Mouse (Mus musculus) urinary bladder, postnatal 4 days (tissue): Measurements from ENCODE around the gene Fbxw4.
"Not testable (repeated sequence)": the region's sequence is repeated elsewhere in the genome, so short reads cannot be mapped to it uniquely, and the experiment has no call there.

Source experiments
- DNase-seq, 2 experiments: peaks; one replicate each; pipeline ENCODE4 v3.0.0; 2021 to 2022; ENCODE audit warnings: low spot score in 2 of 2

The Fbxw4 gene

DNA sequence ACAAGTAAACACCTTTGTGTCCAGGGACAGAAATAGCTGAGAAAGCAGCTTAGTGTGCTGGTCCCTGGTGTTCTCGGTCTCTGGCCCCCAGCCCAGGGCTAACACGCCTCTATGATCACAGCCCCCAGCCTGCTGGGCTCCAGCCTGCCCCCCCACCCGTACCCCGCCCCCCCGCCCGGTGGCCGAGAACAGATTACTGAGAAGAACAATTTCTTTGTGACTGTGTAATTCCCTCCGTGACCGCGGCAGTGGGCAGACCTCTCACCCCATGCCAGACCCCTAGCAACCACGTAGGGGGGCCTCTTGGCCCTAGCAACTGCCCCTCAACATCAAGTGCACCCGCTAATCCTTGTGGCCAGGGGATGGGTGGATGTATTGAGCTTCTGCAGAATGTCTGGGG lies 79.9 kb downstream of the Fbxw4 start:
- no peak for DNase-seq

DNA sequence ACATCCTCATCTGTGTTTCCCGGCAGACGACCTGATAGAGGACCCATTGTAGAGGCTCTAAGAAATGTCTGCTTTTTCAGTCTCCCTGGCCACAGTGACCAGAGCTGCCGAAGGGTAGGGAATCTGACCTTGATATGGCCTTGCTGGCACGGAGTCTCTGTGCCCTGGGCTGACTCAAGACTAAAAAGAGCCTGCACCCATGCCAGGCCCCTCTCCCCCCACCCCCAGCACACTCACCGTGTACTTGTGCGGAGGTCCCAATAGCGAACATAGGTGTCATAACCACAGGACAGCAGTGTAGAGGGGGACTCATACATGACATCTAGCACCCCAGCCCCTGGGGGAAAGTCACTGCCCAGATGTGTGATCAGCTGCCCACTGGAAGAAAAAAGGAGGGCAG lies 80.7 kb downstream of the Fbxw4 start:
- no peak for DNase-seq

DNA sequence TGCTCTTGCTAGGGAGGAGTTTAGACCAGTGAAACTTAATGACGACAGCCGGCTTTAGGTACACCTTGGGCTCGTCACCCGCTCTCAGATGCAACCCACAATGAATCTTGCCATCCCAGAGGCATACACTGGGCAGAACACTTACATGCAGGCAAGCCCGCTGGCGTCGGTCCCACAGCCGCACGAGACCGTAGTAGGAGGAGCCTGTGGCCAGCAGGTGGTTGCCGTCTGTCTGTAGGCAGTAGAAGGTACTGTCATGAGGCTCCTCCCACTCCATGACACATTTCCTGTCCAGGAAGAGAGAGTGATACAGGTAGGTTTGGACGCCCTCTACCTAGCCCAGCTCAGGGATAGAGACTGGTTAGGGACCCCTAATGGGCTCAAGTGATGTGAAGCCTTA lies 81.1 kb downstream of the Fbxw4 start:
- DNase-seq, result no peak

DNA sequence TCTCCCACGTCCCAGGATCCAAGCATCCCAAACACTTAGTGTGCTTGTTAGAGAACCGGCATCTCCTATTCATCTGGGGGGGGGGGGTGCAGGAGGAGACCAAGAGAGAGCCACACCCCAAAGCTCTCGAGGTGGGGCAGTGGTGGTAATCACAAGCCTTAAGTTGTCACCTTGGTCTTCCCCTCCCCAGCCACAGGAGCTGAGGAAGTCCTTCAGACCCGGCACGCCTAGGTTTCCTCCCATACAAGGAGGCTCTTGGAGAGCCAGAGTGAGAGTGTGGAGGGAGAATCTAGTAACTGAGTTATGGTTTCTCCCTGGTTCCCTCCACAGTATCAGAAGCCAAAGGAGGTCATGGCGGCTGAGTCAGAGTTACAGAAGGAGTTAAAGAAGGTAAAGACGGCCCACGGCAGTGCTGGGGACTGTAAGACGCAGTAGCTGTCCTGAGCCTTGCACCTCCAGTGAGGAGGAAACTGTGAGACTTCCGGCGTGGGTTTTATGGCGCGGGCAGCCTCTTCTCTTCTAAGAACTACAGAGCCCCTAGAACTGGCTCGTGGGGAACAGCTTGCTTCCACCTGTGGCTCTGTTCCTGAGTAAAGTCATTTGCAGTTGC lies 82.9 kb downstream of the Fbxw4 start:
- DNase-seq, result no peak

DNA sequence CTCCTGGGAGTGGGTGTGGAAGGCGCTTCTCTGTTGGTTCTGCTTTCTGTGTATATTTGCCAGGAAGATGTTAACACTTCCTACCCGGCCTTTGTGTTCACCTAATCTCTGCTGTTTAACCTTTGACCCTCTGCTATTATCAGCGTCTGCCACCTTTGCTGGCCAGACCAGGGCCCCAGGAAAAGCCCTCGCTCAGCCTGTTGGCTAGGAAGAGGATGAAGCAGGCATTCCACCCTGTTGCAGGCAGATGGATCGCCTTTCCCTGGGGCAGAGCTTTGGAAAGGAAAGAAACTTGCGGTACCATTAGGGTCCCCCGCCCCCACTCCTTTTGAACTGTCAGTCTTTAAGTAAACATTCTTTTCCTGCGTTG lies 84.5 kb downstream of the Fbxw4 start:
- no peak for DNase-seq

DNA sequence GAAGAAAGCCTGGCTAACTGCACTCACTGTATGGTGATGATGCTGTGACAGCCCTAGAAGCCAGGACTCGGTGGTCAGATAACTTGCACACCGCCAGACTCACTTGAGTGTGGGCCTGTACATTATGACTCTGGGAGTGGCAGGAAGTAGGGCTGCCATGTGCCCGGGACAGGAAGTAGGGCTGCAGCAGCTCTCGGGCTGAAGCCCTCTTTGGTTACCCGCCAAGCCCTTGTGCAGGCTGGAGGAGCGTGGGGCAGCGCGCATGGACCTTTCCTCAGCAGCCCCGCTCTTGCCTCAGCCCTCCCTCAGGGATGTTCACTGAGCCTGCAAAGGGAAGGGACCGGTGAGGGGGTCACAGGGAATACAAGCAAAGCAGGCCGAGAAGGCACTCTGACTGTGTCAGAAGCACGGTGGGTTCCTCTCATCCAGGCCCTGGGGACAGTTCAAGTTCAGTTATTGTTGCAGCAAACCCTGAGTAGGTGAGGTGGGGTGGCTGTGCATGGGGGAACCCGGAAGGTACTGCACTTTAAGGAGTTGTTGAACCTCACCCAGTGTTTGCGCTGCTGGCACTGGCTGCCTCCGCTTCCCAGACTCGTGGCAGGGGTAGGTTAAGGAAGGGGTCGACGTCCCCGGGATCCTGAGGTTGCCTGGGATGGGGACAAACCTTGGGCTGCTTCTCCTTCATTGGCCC lies 85.0 kb downstream of the Fbxw4 start:
- DNase-seq, result no peak

DNA sequence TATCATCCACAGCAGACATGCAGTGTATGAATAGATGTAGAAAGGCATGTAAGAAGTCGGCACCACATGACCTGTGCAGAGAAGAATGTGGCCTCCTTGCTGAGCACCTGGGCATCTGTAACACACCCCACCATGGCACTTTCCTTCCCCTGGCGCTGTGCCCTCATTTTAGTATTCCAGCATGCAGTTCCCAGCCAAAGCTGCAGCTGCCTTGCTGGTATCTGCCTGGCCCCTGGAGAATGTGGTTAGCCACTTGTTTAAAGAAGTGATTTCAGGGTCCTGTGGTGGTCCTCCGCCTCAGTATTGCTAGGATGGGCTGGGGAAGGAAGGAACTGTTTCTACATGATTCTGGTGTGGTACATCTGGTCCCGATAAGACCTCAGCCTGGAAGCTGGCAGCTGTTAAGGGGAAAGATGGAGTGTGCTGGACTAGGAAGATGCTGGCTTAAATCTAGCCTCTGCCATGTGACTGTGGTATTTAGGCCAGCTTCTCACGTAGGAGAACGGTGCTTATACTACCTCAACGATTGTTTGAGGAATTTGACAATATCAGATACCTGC lies 85.7 kb downstream of the Fbxw4 start:
- DNase-seq, result no peak

DNA sequence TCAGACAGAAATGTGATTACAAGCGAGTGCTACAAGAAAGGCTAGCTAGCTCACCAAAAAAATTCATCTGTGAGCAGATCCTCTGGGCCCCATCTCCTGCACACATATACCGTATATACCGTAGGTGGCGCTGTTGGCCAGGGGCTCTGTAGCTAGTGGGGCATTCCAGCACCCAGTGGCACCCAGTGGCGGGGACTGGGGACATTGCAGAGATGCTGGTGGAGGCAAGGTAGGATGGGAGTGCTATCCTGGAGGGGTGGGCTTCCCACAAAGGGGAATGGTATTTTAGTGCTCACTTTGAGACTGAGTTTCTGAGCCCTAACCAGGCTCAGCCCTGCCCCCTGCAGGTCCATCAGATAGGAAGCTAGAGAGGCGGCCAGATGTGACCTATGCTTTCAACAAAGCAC lies 86.2 kb downstream of the Fbxw4 start:
- peak; percentile 70 to 80 for DNase-seq

DNA sequence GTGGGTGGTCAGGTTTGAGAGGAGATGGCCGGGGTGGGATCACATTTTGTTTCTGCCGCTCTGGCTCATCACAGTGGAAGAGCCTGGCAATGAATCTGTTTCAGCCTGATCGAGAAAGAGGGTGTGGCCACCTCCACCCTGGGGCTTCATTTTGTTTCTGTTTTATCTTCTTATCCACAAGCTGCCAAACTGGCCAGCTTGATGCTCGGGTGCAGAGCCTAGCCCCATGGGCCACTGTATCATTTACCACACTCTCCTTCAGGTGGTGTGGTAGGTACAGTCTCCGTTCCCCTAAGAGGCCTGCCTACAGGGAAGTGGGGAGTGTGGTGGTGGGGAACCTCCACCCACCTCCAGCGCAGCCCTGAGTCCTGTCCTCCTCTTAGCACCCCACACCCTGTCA lies 87.1 kb downstream of the Fbxw4 start:
- DNase-seq, result no peak

DNA sequence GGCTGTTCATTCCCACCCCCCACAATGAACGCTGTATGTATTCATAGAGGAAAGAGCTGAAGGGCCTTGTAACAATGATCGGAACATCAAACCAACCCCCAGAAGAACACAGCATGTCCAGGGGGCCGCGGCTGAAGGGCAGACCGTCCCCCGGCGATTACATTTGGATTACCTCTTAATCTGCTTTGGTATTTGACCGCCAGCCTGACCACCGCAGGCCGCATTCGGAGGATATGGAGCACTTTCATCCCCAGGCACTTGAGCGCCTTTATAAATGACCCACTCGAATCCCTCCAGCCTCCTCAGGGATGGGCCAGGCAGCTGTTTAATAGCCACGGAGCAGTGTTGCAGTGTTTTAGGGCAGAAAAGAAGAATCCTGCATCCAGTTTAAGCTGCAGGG lies 92.7 kb downstream of the Fbxw4 start:
- no peak for DNase-seq

DNA sequence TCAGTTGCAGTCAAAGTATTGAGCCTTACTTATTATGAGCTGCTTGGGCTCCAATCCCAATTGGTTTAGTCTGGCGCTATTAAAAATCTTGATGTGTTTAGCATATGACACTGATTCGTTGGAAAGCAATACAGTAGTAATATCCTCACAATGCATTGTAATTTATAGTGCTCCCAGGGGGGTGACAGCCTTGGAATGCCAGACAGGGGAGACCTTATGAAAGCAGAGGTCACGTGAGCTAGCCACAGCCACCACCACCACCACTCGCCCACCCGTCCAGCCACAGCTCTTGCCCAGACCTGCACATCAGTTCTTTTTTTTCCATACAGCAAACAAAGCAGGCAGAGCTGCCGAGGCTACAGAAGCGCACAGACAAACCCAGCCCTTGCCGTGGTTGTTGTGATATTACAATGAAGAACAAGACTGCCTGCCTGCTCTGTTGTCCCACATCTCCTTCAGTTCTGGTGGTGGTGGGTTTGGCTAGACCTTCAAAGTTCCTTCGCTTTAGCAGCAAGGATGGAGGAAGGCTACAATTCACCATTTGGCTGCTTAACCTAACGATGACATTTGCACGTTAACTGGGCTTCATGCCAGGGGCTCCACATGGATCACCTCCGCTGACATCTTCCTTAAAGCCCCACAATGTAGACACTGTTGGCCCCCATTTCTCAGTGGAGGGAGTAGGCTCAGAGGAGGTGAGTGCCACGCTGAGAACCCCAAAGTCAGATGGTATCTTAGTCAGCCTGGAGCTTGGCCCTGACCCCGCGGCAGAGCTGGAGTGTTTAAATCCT lies 94.0 kb downstream of the Fbxw4 start:
- DNase-seq, result no peak

DNA sequence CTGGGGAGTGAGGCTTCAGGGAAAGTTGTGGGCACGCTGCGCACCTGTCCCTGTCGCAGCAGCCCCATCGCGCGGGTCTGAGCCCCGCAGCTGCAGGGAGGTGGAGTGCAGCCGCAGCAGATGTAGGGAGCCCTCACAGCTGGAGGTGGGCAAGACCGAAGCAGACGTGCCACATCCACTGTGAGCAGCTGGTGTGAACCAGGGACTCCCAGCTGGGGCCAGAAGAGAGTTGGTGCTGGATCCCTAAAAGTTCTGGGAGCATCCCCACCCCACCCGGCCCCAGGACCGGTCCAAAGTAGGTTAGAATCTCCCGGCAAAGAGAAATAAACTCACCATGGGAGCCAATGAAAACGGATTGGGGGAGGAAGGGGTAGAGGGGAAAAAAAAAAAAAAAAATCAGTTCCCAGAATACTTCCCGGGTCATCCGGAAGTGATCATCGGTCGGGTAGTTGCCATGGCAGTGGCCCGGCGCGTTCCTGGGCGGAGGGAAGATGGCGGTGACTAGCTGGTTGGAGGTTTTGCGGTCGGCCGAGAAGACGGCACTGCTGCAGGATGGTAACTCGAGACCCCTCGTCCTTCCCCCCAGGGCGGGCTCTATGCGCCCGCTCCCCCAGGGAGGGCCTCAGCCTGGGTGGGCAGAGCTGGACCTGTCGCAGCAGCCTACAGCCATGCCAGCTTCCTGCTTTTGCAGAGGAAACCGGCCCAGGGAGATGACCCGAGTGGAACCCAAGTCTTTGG lies 99.8 kb downstream of the Fbxw4 start, which contains the start of the genes Poll and Gm17018:
Gene Poll (minus strand): TSS at position 379 of the 738 bp plus-strand sequence.
Gene Gm17018 (plus strand): TSS at position 463 of the 738 bp plus-strand sequence.
- DNase-seq, result peak; percentile 82 to 89

DNA sequence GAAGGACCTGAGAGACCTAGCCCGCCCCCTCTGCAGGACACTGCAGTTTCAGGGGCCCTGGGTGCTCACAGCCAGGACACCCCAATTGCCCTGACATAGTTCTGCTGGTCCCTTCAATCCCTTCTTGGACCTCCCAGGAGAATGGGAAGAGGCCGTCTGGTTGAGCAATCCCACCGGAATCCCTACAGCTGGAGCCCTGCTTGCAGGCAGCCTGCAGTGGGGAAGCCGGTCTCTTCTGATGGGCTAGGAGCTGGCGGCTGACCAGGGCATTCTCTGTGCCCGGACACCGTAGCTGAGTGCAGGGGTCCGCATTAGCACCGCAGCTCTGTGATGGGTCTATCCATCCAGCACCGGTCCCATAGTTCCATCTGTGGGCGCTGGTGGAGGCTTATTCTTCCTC lies 106.0 kb downstream of the Fbxw4 start:
- no peak for DNase-seq

DNA sequence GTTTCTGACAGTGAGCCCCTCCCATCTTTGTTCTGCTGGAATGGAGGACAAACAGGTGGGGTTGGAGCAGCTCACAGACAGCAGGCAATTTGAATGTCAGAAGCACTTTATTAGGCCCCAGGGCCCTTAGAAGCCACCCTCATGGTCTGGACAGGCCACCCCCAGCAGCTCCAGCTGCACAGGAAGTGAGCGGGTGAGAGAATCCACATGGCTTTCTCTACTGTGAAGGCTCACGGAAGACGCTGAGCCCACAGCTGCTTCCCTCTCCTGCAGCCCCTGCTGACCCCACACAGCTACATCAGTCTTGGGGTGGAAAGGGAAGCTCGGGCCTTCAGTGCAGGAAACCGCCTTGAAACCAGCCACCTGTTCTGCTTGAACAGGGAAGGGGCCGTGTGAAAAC lies 107.9 kb downstream of the Fbxw4 start:
- DNase-seq, result no peak

DNA sequence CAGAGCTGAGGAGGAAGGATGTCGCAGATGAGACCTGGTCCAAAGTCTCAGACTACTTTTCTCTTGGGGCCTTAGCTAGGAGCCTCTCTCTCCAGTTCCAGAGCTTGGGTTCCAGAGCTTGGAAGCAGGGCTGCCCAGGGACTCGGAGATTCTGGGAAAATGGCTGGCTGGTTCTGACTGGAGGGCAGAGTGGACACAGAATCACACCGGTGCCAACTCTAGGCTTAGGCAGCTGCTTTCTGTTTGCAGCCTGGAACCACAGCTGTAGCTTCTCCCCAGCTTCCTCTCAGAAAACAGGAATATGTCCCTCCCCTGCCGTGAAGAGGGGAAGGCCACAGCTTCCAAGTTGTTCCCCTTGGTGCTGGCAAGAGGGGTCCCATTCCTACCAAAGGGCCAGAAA lies 110.2 kb downstream of the Fbxw4 start:
- DNase-seq, result no peak

DNA sequence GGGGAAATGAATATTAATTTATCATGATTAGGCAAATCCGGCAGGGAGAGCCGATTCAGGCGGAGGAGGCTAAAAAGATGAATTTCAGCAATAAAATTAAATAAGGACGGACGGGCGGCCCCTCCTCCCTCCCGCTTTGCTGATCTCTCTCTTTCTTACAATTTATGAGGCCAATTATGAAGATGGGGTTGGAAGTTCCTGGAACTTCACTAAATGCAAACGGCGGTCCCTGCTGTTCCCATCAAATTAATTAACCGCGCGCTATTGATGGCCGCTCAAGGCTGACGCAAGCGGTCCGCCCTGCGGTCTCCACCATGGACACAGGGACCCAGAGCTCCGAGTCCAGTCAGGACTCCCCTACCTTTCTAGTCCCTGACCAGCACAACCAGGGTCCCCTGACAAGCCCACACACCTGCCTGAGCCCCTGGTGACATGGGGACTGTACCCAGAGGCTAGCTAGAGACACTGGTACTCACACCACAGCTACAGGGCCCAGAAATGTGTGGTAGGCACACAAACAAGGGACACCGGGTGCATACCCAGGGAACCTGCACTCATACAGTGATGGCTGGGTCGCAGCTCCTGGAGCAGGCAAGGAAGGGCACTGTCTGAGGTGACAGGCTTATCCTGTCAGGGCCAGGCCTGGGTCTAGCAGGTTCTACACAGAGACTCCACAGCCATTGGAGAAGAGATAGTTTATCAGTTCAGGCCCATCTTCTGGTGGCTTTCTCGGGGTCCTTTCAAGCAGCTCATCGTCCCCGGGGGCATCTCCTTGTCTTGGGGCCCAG lies 110.8 kb downstream of the Fbxw4 start:
- DNase-seq, result no peak

DNA sequence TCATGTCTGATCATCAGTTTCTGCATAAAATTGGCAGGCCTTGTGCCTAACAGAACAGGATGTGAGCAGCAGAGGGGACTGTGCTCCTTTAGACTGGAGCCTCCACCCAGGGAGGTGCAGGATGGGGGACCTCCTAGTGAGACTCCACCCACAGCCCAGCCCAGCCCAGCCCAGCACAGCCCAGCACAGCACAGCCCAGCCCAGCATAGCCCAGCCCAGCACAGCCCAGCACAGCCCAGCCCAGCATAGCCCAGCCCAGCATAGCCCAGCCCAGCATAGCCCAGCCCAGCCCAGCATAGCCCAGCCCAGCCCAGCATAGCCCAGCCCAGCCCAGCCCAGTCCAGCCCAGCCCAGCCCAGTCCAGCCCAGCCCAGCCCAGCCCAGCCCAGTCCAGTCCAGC lies 111.9 kb downstream of the Fbxw4 start:
- not testable (repeated sequence) for DNase-seq

DNA sequence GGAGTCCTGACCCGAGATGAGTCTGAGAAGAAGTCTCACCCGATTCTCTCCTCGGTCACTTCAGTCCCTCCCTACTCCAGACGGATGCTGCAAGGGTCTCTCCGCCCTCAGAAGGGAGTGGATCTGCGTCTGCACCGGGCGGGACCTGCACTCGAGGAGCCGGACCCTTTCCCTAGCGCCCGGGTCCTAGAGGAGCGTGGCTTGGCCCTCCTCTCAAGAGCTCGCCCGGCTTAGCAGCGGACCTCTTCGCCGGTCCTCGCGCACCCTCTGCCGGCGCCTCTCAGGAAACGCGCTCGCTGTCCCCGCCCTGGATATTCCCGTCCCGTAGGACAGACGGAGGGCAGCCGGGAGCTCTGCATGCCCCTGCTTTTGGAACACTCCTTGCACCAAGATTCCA lies 115.2 kb downstream of the Fbxw4 start:
- peak; percentile 79 to 84 for DNase-seq

DNA sequence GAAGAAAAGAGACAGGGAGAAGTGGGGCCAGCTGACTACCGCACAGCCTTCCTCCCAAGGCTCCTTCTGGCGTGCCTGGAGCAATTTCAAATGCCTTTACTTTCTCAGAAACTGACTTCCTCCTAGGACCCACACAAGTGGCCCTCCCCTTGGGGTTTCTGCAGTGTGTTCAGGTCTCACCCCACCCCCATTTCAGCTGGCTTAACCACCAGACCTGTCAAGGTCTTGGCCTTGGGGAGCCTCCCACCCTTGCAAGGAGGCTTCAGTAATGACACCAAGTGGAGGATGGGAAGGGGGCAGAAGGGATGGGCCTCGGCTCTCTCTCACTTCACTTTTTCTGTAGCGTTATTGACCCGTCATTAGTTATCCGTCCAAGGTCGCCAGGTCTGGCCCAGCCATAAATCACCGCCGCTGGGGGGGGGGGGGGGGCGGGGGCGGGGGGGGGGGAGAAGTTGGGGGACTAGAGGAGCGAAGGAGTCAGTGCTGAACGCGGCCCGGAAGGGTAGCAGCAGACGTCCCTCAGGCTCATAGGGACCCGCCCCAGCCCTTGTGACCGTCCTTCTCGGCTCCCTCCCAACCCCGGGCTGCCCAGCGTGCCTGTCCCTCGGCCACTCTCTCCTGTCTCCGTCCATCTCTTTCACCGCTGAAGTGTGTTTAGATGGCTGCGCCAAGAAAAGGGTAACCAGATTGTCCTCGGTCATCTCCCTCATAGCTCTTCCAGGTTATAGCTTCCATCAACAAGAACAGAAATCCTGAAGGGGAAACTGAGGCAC lies 115.8 kb downstream of the Fbxw4 start:
- DNase-seq, result no peak

DNA sequence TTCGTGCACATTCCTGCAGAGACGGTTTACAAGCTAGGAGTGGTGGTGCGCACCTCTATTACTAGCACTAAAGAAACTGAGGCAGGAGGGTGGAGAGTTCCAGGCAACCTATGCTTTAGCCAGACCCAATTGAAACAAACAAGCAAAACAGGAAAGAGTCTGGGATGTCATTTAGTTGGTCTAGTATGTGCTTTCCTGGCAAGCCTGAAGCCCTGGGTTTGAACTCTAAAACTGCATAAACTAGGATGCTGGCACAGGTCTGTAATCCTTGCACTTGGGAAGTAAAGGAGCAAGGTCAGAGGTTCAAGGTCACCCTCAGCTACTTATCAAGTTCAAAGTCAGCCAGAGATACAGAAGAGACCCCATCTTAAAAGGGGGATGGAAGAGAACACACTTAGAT lies 118.1 kb downstream of the Fbxw4 start:
- DNase-seq, result no peak
